In genomic region chr11:116333526-116334416, GRCm38 (mm10) we compare ENCODE assay signal across 9 mouse cellular contexts. TPM values are rescaled to one million over a fixed set of nuclear protein-coding genes. Genes with fewer than 3 reads are reported as not detected.
DNase-seq lines count a peak whose midpoint lies in the region; ATAC-seq lines count a peak whose summit lies in the region.
"Had no signal": no experiment of that assay in that cellular context is flagged by ENCODE, and none has a peak within 500 bp of the region (broad histone marks: within the 10 kb centered on the region; RNA-seq: fewer than 3 reads in every experiment).

No protein-coding gene starts in this region.

- H3K36me3 ChIP-seq in heart, embryonic 13.5 days, result no peaks in the 10 kb centered on the region
- no peaks in the 10 kb centered on the region for H3K36me3 ChIP-seq in embryonic facial prominence, embryonic 15.5 days
- no peaks in the 10 kb centered on the region for H3K36me3 ChIP-seq in kidney, embryonic 14.5 days (ENCODE audit: control insufficient read depth, insufficient read depth, low read length)
- no peaks in the 10 kb centered on the region for H3K36me3 ChIP-seq in midbrain, embryonic 15.5 days (replicated peaks)

- peaks cover 47% of the 10 kb centered on the region for H3K4me1 ChIP-seq in heart, embryonic 13.5 days
- H3K4me1 ChIP-seq in embryonic facial prominence, embryonic 15.5 days, result peaks cover 46% of the 10 kb centered on the region
- peaks cover 50% of the 10 kb centered on the region for H3K4me1 ChIP-seq in kidney, embryonic 14.5 days (ENCODE audit: control insufficient read depth, insufficient read depth, low read length)
- peaks cover 70% of the 10 kb centered on the region for H3K4me1 ChIP-seq in midbrain, embryonic 15.5 days

- ATAC-seq in heart, embryonic 13.5 days (ENCODE audit: extremely low read depth, insufficient number of reproducible peaks, low FRiP score, low TSS enrichment), result no peak
- no peak for ATAC-seq in embryonic facial prominence, embryonic 15.5 days (ENCODE audit: insufficient number of reproducible peaks, low FRiP score, low TSS enrichment, low read depth)
- no peak for ATAC-seq in kidney, embryonic 14.5 days (ENCODE audit: low FRiP score, low TSS enrichment)
- ATAC-seq in midbrain, embryonic 15.5 days (replicated peaks), result no peak
- no peak for ATAC-seq in megakaryocyte-erythroid progenitor cell, adult 5-6 weeks (replicated peaks; ENCODE audit: low FRiP score, low TSS enrichment, poor library complexity, severe bottlenecking)
- ATAC-seq in megakaryocyte, adult 5-6 weeks (ENCODE audit: poor library complexity, severe bottlenecking), result no peak

- H3K4me3 ChIP-seq in heart, embryonic 13.5 days, result peak overlapping the region; percentile 66
- H3K4me3 ChIP-seq in embryonic facial prominence, embryonic 15.5 days (replicated peaks), result peak overlapping the region; percentile 69
- peak overlapping the region; percentile 54 for H3K4me3 ChIP-seq in kidney, embryonic 14.5 days (ENCODE audit: low read length)
- H3K4me3 ChIP-seq in midbrain, embryonic 15.5 days, result peak overlapping the region; percentile 51

- DNase-seq in heart, adult 9 months (ENCODE audit: low spot score in 2 of 2), result no peak
- no peak for DNase-seq in frontal cortex, postnatal 36 days (ENCODE audit: low spot score in 2 of 2)

- no peak overlapping the region for H3K27ac ChIP-seq in heart, embryonic 13.5 days (replicated peaks)
- no peak overlapping the region for H3K27ac ChIP-seq in embryonic facial prominence, embryonic 15.5 days (replicated peaks)
- H3K27ac ChIP-seq in kidney, embryonic 14.5 days (ENCODE audit: low read depth, low read length), result peak overlapping the region; percentile 25; the same call in 1 of the 2 replicates
- no peak overlapping the region for H3K27ac ChIP-seq in midbrain, embryonic 15.5 days

- 24% methylated on average over 31 of the region's 31 CpGs for WGBS in heart, embryonic 13.5 days
- 24% methylated on average over 31 of the region's 31 CpGs for WGBS in embryonic facial prominence, embryonic 15.5 days
- 23% methylated on average over 31 of the region's 31 CpGs for WGBS in kidney, embryonic 14.5 days
- 28% methylated on average over 31 of the region's 31 CpGs for WGBS in midbrain, embryonic 15.5 days

- peak overlapping the region; percentile 69 for H3K9ac ChIP-seq in heart, embryonic 13.5 days
- no peak overlapping the region for H3K9ac ChIP-seq in embryonic facial prominence, embryonic 15.5 days
- peak overlapping the region; percentile 32; the same call in 1 of the 2 replicates for H3K9ac ChIP-seq in kidney, embryonic 14.5 days (ENCODE audit: low read depth, low read length)
- H3K9ac ChIP-seq in midbrain, embryonic 15.5 days, result peak overlapping the region; percentile 24; the same call in 1 of the 2 replicates

- peak overlapping the region; percentile 93 for H3K4me2 ChIP-seq in heart, embryonic 13.5 days
- peak overlapping the region; percentile 98 for H3K4me2 ChIP-seq in embryonic facial prominence, embryonic 15.5 days (replicated peaks)
- H3K4me2 ChIP-seq in kidney, embryonic 14.5 days (replicated peaks; ENCODE audit: low read depth, low read length), result peak overlapping the region; percentile 95
- peak overlapping the region; percentile 98 for H3K4me2 ChIP-seq in midbrain, embryonic 15.5 days

- peaks cover 61% of the 10 kb centered on the region for H3K27me3 ChIP-seq in heart, embryonic 13.5 days (replicated peaks)
- H3K27me3 ChIP-seq in embryonic facial prominence, embryonic 15.5 days, result peaks cover 24% of the 10 kb centered on the region
- H3K27me3 ChIP-seq in kidney, embryonic 14.5 days (ENCODE audit: control insufficient read depth, insufficient read depth, low read length), result peaks cover 16% of the 10 kb centered on the region
- peaks cover 10% of the 10 kb centered on the region for H3K27me3 ChIP-seq in midbrain, embryonic 15.5 days (replicated peaks)

- no peaks in the 10 kb centered on the region for H3K9me3 ChIP-seq in heart, embryonic 13.5 days
- H3K9me3 ChIP-seq in embryonic facial prominence, embryonic 15.5 days (replicated peaks), result no peaks in the 10 kb centered on the region
- H3K9me3 ChIP-seq in kidney, embryonic 14.5 days (ENCODE audit: control insufficient read depth, low read length), result no peaks in the 10 kb centered on the region
- H3K9me3 ChIP-seq in midbrain, embryonic 15.5 days, result no peaks in the 10 kb centered on the region

RNA-seq across cellular contexts. Expression of gene Foxj1, which starts 1.4 kb away (rescaled TPM):
- polyA plus RNA-seq in heart, embryonic 13.5 days (2015; fragmentation: Nextera tagmentation; extraction: Ambion mirVana), result 0.09 and 0.14 TPM in 2 replicates
- polyA plus RNA-seq in embryonic facial prominence, embryonic 15.5 days (2015; fragmentation: Nextera tagmentation; extraction: Ambion mirVana), result 30.6 and 69.8 TPM in 2 replicates
- 1.2 and 1.8 TPM in 2 replicates for polyA plus RNA-seq in kidney, embryonic 14.5 days (2014; fragmentation: Nextera tagmentation; extraction: Ambion mirVana)
- 17.4 and 20.4 TPM in 2 replicates for polyA plus RNA-seq in midbrain, embryonic 15.5 days (2015; fragmentation: Nextera tagmentation; extraction: Ambion mirVana)
- 0.26 TPM in 1 of 2 replicates, not detected in the other for total RNA-seq in megakaryocyte-erythroid progenitor cell, adult 5-6 weeks (2014; fragmentation: Nextera tagmentation)
- total RNA-seq in megakaryocyte-erythroid progenitor cell, adult 5-6 weeks (2017), result not detected in 2 replicates
- not detected in 2 replicates for total RNA-seq in megakaryocyte, adult 5-6 weeks (2015)
- not detected in 2 replicates for total RNA-seq in megakaryocyte, adult 5-6 weeks (2017)

RNA-seq across cellular contexts. Expression of gene Exoc7, which starts 26.7 kb away (rescaled TPM):
- 45.0 and 46.0 TPM in 2 replicates for polyA plus RNA-seq in heart, embryonic 13.5 days (2015; fragmentation: Nextera tagmentation; extraction: Ambion mirVana)
- 67.5 and 68.8 TPM in 2 replicates for polyA plus RNA-seq in embryonic facial prominence, embryonic 15.5 days (2015; fragmentation: Nextera tagmentation; extraction: Ambion mirVana)
- 49.6 and 66.3 TPM in 2 replicates for polyA plus RNA-seq in kidney, embryonic 14.5 days (2014; fragmentation: Nextera tagmentation; extraction: Ambion mirVana)
- polyA plus RNA-seq in midbrain, embryonic 15.5 days (2015; fragmentation: Nextera tagmentation; extraction: Ambion mirVana), result 109 and 110 TPM in 2 replicates
- total RNA-seq in megakaryocyte-erythroid progenitor cell, adult 5-6 weeks (2014; fragmentation: Nextera tagmentation), result 52.5 and 57.0 TPM in 2 replicates
- total RNA-seq in megakaryocyte-erythroid progenitor cell, adult 5-6 weeks (2017), result 17.3 and 25.5 TPM in 2 replicates
- 29.2 and 34.8 TPM in 2 replicates for total RNA-seq in megakaryocyte, adult 5-6 weeks (2015)
- 20.3 and 27.3 TPM in 2 replicates for total RNA-seq in megakaryocyte, adult 5-6 weeks (2017)

RNA-seq across cellular contexts. Expression of gene Galr2, which starts 53.0 kb away (rescaled TPM):
- not detected in 2 replicates for polyA plus RNA-seq in heart, embryonic 13.5 days (2015; fragmentation: Nextera tagmentation; extraction: Ambion mirVana)
- polyA plus RNA-seq in embryonic facial prominence, embryonic 15.5 days (2015; fragmentation: Nextera tagmentation; extraction: Ambion mirVana), result 0.27 and 0.47 TPM in 2 replicates
- 0.13 TPM in 1 of 2 replicates, not detected in the other for polyA plus RNA-seq in kidney, embryonic 14.5 days (2014; fragmentation: Nextera tagmentation; extraction: Ambion mirVana)
- 0.45 and 0.57 TPM in 2 replicates for polyA plus RNA-seq in midbrain, embryonic 15.5 days (2015; fragmentation: Nextera tagmentation; extraction: Ambion mirVana)
- total RNA-seq in megakaryocyte-erythroid progenitor cell, adult 5-6 weeks (2014; fragmentation: Nextera tagmentation), result not detected in 2 replicates
- total RNA-seq in megakaryocyte-erythroid progenitor cell, adult 5-6 weeks (2017), result not detected in 2 replicates
- not detected in 2 replicates for total RNA-seq in megakaryocyte, adult 5-6 weeks (2015)
- 0.07 TPM in 1 of 2 replicates, not detected in the other for total RNA-seq in megakaryocyte, adult 5-6 weeks (2017)
- polyA plus RNA-seq: spleen, adult 2 months had no signal

RNA-seq across cellular contexts. Expression of gene Srp68, which starts 59.8 kb away (rescaled TPM):
- 63.6 and 64.6 TPM in 2 replicates for polyA plus RNA-seq in heart, embryonic 13.5 days (2015; fragmentation: Nextera tagmentation; extraction: Ambion mirVana)
- 101 and 103 TPM in 2 replicates for polyA plus RNA-seq in embryonic facial prominence, embryonic 15.5 days (2015; fragmentation: Nextera tagmentation; extraction: Ambion mirVana)
- 60.6 and 85.6 TPM in 2 replicates for polyA plus RNA-seq in kidney, embryonic 14.5 days (2014; fragmentation: Nextera tagmentation; extraction: Ambion mirVana)
- polyA plus RNA-seq in midbrain, embryonic 15.5 days (2015; fragmentation: Nextera tagmentation; extraction: Ambion mirVana), result 62.4 and 63.5 TPM in 2 replicates
- 68.2 and 80.6 TPM in 2 replicates for total RNA-seq in megakaryocyte-erythroid progenitor cell, adult 5-6 weeks (2014; fragmentation: Nextera tagmentation)
- 43.9 and 64.9 TPM in 2 replicates for total RNA-seq in megakaryocyte-erythroid progenitor cell, adult 5-6 weeks (2017)
- 17.4 and 21.0 TPM in 2 replicates for total RNA-seq in megakaryocyte, adult 5-6 weeks (2015)
- total RNA-seq in megakaryocyte, adult 5-6 weeks (2017), result 17.8 and 19.3 TPM in 2 replicates
